Mouse (Mus musculus): ENCODE data around the gene Phc2.

Phc2 gene

DNA sequence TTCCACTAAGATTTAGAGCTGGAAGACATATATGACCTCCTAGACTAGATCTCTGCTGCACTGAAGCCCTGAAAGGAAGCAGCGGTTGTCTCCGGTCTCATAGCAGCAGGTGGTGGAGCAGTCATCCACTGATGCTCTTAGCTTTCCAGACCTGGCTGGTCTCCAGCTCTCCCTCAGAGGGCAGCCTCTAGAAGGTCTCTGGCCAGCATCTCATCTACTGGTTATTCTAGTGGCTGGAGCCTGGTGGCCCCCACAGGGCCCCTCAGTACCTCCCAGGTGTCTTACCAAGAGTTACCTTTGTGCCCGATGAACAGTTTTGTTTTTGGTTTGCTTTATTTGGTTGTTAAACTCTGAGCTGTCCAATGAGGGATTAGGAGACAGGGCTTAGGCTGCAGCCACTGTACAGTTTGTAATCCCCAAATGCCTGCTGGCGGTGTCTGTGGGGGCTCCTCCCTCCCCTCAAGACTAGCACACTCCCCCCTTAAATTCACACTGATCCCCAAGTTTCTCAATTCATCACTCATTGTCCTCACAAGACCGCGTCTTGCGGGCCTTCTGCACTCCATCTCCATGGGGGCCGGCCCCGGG lies 66.7 kb downstream of the Phc2 start:
- DNase-seq: no peak

DNA sequence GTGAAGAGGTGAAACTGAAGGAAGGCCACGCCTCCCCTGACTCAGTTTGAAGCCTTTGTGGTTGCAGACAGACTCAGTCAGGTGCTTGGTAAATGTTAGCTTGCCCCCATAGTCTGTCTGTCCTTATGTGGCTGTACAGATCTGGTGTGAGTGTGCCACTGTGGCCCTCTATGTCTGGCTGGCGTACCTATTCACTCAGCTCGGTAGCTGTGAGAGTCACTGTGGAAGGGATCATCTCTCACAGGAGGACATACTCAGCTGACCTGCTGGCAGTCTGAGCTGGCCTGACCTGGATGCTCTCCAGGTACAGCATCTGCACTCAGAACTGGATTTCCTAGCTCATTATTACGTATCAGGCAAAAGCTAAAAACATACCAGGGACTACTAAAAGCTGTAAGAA lies 67.3 kb downstream of the Phc2 start:
- no peak for DNase-seq

DNA sequence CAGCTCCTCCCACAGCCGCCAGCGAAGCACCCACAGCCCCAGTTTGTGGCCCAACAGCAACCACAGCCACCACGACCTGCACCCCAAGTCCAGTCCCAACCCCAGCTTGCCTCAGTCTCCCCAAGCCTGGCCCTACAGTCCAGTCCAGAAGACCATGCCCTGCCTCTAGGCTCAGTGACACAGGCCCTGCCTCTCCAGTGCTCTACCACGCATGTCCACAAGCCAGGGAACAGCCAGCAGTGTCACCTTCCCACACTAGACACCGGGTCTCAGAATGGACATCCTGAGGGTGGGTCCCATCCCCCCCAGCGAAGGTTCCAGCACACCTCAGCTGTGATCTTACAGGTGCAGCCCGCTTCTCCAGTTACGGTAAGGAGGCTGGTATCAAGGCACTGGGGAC lies 68.4 kb downstream of the Phc2 start:
- no peak for DNase-seq

DNA sequence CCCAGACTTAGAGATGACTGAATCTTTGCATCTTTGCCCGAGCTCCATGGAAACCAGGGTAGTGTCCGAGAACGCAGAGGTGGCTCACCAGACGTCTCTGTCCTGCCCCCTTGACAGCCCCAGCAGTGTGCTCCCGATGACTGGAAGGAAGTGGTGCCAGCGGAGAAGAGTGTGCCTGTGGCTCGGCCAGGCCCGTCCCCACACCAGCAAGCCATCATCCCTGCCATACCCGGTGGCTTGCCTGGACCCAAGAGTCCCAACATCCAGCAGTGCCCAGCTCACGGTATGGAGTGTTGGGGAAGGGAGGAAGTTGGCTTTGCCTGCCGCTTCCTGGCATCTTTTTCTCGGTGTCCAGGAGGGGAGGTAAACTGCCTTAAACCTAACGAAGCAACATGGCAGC lies 68.9 kb downstream of the Phc2 start:
- no peak for DNase-seq

DNA sequence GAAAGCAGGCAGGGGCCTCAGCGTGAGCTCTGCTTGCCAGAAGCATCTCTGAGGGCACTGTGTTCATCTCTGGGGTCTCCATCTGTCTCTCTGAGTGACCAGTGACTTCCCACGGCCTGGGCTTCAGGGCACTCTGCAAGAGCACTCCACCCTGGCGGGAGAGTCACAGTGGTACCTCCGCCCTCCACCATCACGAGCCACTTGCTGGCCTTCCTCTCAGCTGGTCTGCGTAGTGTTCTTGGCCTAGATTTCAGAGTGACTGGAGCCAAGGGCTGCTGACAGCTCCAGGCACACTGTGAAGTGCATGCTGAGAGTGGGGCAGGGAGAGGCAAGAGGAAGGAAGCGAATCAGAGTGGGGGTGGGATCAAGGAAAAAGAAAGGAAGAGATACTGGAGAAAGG lies 69.6 kb downstream of the Phc2 start:
- no peak for DNase-seq

DNA sequence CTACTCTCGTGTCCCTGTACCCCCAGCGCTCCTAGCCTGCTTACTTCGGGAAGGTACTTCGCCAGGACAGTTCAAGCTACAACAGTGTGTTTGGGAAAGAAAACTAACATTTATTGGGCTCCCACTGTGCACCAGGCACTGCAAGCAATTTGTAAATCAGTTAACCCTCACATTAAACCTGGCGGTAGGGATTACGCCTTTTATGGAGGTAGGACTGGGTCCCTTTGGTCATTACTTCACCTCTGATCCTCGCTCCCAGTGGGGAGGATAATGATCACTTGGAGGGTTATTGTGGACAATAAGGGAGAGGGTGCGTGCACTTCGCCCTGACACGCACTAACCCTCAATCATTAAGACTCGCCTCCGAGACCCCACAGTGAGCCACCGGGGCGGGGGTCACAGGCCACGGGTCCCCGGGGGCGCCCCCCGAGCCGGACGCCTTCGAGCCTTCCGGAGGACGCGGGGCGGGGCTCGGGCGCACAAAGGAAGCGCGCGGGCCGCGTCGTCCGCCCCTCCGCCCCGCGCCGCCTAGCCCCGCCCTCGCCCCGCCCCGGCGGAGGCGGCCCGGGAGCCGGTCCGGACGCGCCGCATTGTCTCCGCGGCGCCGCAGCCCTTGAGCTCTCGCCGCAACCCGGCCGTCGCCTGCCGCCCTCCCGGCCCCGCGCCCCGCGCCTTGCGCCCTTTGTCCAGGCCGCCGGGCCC lies 72.7 kb downstream of the Phc2 start:
- DNase-seq: peak; percentile 92

DNA sequence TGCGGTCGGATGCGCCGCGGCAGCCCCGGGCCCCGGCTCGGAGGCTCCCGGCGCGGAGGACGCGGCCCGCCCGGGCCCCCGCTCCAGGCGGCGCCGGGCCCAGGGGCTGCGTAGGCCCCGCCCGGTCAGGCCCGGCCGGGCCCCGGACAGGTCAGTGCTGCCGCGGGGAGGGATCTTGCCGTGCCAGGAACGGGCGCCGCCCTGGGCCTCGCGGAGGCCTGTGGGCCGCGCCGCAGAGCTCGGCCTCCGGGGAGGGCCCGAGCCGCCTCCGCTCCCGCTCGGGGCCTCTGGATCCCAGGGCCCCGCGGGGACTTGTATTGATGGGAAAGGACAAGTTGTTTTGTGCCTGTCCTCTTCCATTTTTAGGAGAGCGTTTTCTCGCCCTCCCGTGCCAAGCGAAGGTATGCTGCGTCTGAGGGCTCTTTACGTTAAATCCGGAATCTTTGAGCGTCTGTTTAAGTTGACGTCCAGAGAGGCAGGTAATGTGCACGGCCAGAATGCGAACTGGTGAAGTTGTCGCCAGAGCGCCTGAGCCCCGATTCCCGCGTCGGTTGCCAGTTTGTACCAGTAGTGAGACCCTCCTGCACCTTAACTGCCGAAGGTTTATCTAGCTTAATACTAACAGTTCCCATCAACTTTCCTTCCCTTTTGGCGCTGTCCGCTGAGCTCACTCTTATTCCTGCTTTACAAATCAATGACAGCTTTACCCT lies 73.4 kb downstream of the Phc2 start:
- DNase-seq: peak; percentile 47

DNA sequence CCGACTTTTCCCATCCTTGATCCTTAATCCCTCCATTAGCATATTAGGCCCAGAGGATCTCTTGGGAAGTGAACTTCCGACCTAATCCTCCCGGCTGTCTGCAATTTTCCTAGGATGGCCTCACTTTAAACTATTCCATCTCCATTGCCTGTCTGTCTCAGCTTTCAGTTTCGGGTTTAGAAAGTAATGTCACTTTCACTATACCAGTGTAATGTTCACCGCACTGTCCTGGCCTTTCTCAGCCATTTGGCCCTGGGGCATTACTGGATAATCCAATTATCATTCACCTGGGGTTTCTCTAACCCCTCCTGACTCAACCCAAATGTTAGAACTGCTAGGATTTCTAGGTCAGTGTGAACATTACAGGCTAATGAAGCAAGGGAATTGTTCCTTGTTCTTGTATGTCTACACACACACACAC lies 73.9 kb downstream of the Phc2 start:
- no peak for DNase-seq

DNA sequence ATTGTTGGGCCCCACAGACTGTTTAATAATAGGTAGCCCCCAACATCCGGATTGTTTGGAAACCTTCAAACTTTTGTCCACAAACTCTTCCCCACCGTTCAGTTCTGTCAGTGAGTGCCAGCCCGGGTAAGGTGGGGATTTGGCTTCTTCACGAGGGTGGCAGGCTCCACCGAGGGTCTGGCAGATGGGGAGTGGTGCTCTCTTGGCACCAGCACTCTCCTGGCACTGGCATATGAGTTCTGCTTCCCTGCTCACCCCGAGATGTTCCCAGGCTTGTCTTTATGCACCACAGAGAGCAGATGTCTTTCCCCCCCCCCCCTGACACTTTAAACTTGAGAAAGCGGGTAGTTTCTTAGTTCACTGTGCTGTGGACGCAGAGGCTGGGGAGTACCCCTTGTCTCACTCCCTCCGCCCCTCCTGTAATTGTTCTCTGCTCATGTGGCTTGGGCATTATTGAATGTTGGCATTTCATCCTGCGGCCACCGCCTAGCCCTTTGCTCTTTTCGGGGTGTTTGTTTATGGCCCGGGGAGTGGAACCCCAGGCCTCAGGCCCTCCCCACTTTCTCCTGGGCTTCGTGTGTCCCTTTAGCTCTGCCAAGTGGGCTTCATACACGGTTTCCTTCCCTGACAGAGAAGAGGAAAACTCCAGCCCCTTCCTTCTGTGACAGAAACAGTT lies 74.7 kb downstream of the Phc2 start:
- no peak for DNase-seq

DNA sequence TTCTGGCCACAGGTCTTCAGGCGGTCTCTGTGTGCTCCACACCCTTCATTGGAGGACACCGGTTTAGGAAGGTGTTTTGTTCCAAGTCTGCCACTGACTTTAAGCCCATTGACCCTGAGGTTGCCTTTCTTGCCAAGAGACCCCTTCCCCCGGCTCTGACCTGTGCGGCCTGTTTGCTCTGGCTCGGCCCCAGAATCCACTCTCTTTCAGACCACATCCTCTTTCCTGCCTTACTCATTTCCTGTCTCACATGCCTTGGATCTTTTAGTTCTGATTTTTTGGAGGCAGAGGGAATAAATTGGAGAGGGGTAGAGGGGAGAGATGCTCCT lies 75.2 kb downstream of the Phc2 start:
- DNase-seq: no peak

DNA sequence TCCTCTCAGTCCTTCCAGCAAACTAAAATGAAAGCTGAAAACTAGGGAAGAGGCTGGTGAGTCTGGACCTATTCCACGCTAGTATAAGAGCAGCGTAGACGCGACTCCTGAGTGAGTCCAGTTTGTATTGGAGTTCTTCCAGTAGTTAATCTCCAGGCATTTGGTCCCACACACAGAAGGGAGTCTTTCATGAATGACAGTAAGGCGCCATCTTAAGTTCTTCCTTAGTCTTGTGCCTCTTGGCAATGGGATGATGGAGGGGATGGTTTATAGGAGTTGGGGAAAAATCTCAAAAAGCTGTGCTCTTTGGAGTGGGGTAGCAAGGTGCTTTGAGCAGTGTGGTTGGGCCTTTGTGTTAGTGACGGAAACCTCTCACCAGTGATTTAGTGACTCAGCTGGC lies 75.8 kb downstream of the Phc2 start:
- DNase-seq: no peak

DNA sequence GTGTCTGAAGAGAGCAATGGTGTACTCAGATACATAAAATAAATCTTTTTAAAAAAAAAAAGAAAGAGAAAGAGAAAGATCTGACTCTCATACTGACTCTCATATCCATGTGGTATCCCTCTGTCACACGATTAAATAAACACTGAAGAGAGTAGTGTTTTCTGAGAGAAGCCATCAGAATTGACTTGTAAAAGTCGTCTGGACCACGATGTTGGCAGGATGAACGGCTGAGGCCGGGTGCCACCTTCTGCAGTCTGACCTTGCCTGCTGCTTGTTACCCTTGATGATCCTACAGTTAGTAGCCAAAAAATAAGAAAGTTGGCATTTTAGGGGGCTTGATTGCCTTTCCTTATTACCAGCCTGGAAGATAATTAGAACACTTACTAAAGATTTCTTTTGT lies 78.3 kb downstream of the Phc2 start:
- DNase-seq: no peak

DNA sequence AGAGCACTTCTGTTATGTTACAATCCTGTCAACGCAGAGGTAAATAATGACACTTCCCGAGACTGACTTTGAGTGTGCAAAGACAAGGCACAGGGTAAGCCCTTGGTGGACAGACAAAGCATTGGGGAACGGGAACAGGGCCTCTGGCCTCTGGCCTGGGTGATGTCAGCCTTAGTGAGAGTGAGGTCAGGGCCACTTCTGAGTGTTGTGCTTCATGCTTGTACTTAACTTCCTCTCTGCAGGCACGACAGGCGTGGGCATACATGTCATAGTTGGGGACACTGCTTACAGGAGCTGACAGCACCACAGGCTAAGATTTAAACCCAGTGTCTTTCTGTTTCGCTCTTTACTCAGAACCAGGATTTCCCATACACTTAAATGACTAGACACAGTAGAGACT lies 79.0 kb downstream of the Phc2 start:
- DNase-seq: no peak

DNA sequence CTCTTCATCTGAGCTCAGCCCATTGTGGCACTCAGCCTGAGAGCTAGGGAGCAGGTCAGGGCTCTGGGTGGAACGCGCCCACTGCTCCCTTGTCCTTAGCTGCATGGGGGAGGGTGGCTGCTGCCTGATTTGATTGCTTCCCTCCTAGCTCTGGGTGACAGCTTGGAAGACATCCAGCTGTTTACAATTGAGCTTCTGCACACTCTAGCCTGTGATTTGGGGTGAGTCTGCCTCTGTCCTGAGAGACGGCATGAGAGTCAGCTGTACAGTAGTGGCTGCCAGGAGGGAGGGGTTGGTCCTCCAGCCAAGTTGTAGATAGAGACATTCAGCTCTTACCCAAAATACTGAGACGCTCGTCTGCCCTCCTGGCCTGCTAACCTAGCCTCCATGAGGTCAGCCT lies 79.7 kb downstream of the Phc2 start:
- no peak for DNase-seq

DNA sequence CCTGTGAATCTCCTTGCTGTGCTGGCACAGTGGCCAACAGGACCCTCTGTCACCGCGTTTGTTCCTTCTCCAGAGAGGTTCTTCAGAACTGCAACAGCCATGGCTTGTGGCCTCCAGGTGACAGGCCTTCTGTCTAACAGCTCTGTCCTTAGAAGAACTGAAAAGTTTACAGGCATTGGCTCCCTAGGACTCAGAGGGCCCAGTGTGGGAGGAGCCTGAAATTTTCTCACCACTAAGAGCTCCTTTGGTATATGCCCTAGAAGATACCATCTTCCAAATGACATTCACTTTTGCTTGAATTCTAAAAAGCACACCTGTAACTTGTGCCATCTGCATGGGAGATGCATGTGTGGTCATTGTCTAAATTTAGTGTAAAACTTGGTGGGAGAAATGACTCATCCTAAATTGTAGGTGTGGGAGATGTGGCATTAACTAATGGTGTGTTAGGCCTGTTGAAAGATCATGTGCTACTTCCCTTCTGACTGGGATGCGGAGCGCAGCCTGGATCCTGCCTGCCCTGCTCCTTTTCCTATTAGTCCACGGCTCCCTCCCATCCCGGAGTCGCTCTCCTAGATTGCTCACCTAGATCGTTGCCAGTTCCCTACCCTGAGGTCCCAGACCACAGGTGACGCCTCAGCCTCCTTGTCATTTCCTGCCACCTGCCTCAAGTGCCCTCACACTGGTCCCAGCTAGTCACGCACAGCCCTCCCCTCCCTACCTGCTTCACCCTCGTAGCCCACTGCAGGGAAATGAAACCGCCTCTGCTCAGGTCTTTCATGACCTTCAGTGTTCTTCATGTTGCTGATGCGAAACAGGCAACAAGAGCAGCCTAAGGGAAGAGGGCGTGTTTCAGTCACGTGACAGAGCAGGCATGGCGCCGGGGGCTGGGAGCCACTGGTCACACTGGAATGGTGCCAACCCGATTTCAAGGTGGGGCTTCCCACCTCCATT lies 80.5 kb downstream of the Phc2 start:
- DNase-seq: peak; percentile 68

DNA sequence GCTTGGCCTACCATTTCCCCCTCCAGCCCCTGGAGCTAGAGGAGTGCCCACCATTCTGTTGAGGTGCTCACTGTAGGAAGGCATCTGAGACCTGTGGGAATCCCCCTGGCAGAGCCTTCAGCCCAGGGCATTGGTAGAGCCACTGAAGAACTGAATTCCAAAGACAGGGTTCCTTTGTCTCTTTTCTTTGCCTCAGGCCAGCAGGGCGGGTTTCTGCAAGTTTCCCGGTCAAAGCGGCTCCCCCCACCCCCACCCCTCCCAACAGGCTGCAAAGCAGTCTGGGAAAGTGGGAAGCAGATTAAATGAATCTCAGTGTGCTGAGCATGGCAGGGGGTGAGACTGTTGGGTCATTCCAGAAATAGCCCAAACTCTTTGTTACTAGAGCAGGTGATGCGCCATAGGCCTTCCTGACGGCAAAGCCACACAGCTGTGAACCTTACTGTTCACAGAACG lies 82.7 kb downstream of the Phc2 start:
- DNase-seq: no peak

DNA sequence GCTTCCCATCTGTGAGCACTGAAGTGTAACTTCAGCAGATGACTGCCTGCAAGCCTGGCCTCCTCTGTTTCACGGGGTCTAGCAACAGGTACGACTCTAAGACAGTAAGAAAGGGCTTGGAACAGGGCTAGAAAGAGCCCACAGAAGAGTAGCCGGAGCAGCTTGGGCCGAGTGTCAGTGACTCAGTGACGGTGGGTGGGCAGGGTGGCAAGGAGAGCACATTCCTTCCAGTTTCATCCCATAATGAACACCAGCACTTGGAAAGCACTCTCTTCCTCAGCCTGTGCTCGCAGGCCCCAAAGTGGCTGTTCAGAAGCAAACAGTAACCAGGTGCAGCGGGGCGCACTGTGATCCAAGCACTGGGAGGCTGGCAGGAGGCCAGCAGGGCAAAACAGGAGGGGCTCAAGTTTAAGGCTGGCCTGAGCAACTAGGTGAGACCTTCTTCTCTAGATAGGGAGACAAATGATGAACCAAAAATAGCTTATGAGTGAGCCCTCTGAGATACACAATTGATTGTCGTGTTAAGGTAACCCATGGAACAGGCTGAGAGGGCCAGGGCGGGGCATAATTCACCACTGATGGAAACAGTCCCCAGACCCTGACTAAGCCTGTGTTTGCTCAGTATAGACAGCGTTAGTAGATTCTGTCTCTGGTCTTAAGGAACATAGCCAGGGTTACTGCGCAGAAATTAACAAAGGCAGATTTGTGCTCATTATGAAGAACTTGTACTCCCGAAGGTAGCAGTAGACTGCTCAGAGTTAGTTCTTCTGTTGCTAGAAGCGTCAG lies 83.5 kb downstream of the Phc2 start:
- no peak for DNase-seq

DNA sequence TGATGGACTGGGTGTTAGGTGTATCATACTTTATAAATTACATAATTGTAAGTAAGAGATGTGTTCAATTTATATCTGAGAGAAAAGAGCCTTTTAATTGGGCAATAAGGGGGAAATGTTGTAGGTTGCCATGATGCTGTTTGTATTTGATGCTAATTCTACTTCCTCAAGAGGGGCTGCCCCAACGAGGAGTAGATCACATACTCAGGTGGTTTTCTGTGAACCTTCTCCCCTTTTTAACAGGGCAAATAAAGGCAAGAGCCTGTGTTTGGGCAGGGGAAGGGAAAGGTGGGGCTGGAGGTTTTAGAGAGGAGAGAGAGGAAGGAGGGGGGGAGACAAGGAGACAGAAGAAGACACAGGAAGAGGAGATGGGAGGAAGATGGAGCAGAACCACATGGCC lies 86.4 kb downstream of the Phc2 start:
- no peak for DNase-seq

DNA sequence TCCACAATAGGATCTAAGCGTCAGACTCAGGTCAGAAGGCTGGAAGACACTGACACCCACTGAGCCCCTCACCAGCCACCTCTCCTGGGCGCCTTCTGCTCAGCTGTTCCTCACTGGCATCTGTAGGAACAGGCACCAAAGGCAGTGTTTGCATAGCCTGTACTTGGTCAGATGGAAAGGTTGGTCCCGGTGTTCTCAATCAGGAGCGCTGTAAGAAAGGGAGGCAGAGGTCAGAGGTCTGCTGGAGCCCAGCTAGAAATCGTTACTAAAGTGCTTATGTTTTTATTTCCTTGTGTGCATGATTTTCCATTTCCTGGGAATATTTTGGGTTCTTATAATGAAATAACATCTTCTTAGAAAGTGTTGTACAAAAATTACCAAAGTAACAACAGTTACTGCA lies 87.4 kb downstream of the Phc2 start:
- DNase-seq: no peak

DNA sequence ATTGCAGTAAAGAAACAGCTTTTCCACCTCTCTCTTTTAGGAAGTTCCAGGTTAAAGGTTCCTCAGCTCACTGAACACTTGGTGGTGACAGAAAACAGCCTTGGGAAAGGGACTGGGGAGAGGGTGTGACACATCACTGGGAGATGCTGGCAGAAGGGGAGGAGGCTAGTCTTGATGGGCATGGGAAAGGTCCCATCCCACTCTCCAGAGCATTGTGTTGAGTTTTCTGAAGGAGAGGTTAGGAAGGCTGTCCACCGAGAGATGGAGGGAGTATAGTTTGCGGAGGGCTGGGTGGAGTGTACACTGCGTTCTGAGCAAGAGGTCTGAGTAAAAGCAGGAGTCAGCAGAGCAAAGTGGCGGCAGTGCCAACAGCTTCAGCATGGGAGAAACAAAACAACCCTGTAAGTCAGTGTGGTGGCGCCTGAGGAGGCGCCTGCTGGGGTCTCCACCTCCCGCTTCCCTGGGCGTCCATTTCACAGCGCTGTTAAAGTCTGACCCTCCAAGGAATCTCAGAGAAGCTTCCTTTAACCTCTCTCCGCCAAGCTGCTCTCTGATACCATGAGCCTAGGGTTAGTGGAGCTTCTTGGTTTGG lies 88.0 kb downstream of the Phc2 start:
- no peak for DNase-seq

DNA sequence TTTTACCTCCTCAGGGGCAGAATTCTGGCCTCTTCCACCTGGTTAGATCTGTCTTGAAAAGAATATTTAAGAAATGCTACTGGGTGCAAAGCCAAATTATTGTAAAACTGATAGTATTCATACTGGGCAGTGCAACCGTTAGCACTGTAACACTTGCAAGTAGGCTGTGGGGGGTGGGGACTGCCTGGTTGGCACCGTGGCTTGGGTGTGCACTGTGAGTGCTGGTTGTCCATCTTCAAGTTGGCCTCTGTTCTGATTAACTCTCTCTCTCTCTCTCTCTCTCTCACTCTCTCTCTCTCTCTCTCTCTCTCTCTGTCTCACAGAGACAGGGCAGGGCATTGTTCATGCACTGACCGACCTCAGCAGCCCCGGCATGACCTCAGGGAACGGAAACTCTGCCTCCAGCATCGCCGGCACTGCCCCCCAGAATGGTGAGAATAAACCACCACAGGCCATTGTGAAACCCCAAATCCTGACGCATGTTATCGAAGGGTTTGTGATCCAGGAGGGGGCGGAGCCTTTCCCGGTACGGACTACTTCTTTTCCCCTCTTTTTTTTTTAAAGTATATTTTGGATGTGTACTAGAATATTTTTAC lies 88.6 kb downstream of the Phc2 start:
- DNase-seq: no peak

Data from thymus, postnatal 25 days (tissue).